Mouse (Mus musculus) kidney, adult 2 months (tissue): Measurements from ENCODE around the gene Dusp8.

Source experiments
- CTCF ChIP-seq: fragments of 200-500 bp; conservative IDR thresholded peaks from 2 replicates; pipeline ENCODE4 v1.5.1; 2011; ENCODE audit warnings: low read depth, mild to moderate bottlenecking, control low read depth, low read length, moderate library complexity, mixed read lengths; ENCODE audit not compliant: insufficient read depth, insufficient read length
- POLR2A ChIP-seq: fragments of 200-500 bp; IDR thresholded peaks from one replicate; pipeline ENCODE4 v1.6.1; 2011; ENCODE audit warnings: low read depth, low read length, control low read depth

DNA sequence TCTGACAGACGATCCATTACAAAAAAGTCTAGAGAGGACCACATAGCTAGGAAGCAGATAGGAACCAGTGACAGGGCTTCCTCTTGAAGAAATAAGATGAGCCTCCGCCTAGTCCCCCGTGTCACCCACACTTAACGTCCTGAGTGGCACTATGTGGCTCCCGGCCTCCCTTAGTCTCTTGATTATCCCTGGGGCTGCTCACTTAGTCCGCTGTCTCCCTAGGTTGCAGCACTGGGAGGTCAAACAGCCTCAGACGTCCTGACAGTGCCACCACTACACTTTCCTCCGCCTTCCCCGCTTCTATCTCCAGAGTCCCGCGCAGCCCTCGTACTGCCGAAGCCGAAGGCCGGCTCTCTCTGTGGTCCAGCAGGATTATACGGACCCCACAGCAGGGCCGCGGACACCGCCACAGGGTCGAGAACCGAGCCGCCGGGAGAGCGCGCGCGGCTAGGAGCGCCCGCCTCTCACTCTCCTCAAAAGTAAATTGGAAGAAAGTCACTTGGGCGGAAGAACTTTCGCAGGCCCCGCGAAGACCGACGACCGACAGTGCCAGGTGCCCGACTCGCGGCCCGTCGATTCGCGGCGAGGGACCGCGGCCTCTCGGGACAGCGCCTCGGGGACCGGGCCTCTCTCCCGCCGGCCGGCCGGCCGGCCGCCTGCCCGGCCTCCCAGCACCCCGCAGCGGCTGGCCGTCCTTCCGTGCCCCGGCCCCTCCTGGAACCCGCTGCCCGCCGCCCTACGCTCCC, 35.3 kb downstream of the Dusp8 start:
- TF ChIP-seq CTCF = no peak
- no peak for TF ChIP-seq POLR2A
